Mouse (Mus musculus) left cerebral cortex, postnatal 36 days (tissue): ENCODE measurements around the gene Lin37. TPM values are rescaled to one million over a fixed set of nuclear protein-coding genes. Genes with fewer than 3 reads are reported as not detected.

Experiments used
- DNase-seq, 2 experiments: peaks; one replicate each; pipeline ENCODE4 v3.0.0; 2021 to 2022; ENCODE audit warnings: low spot score in 2 of 2, mixed read lengths in 1 of 2
- intact Hi-C: fragments of 180-260 bp; cut with DNase I; formaldehyde crosslinking; loops from one replicate; pipeline ENCODE4 v1.15.1; 2025
- total RNA-seq, 2 experiments: library from RNA; stranded (reverse); gene quantifications; 2 replicates each; pipeline ENCODE4 v1.2.3; 2021

Gene Lin37
- total RNA-seq, 2 experiments from 2014 or later = 35.9 to 45.5 TPM

- intact Hi-C loops = no loop called here
- DNase-seq = no peak
Observed at GRCm38 (mm10) chr7:30557901-30558514, 1.6 kb downstream of the Lin37 start.

GRCm38 (mm10) chr7:30556894-30557536 is 2.6 kb downstream of the Lin37 start:
- intact Hi-C loops = no loop called here
- no peak for DNase-seq

GRCm38 (mm10) chr7:30553810-30554584 is 5.6 kb downstream of the Lin37 start:
- no peak for DNase-seq
- intact Hi-C loops = no loop called here

GRCm38 (mm10) chr7:30553021-30553589 is 6.5 kb downstream of the Lin37 start:
- peak in 1 of 2 experiments; percentile 53 for DNase-seq
- intact Hi-C loops = no loop called here

GRCm38 (mm10) chr7:30552102-30553020 is 7.3 kb downstream of the Lin37 start, which contains the start of the genes Hspb6 and Proser3:
Gene Hspb6 (plus strand): TSS chr7:30552178.
Gene Proser3 (minus strand): TSS chr7:30552299.
- DNase-seq = peak; percentile 94 to 95
- intact Hi-C loops = no loop called here

GRCm38 (mm10) chr7:30551445-30552101 is 8.1 kb downstream of the Lin37 start:
- DNase-seq = no peak
- intact Hi-C loops = no loop called here

- intact Hi-C loops = no loop called here
- DNase-seq = no peak
Observed at GRCm38 (mm10) chr7:30550603-30551002, 9.0 kb downstream of the Lin37 start.

GRCm38 (mm10) chr7:30549880-30550279 is 9.8 kb downstream of the Lin37 start:
- no peak for DNase-seq
- intact Hi-C loops = no loop called here

- intact Hi-C loops = no loop called here
- no peak for DNase-seq
Observed at GRCm38 (mm10) chr7:30544327-30544726, 15.3 kb downstream of the Lin37 start.

GRCm38 (mm10) chr7:30540572-30540971 is 19.1 kb downstream of the Lin37 start:
- intact Hi-C loops = no loop called here
- no peak for DNase-seq

- intact Hi-C loops = loop anchor here (5.0 to 10.0 kb wide), 2 partner anchors 43 to 90 kb away; partner anchors contain the start of genes Aplp1 and Prodh2
- DNase-seq = peak; percentile 95 to 97
Observed at GRCm38 (mm10) chr7:30534633-30535577, 24.7 kb downstream of the Lin37 start, which contains the start of gene Arhgap33. Gene Arhgap33 (minus strand): TSS chr7:30535060.

- DNase-seq = peak in 1 of 2 experiments; percentile 57
- intact Hi-C loops = loop anchor here (10.0 kb wide), 1 partner anchor 89 kb away; the partner anchor contains the start of gene Aplp1
Observed at GRCm38 (mm10) chr7:30533941-30534632, 25.6 kb downstream of the Lin37 start.

GRCm38 (mm10) chr7:30532931-30533330 is 26.7 kb downstream of the Lin37 start:
- intact Hi-C loops = loop anchor here (10.0 kb wide), 1 partner anchor 88 kb away; the partner anchor contains the start of gene Aplp1
- no peak for DNase-seq

GRCm38 (mm10) chr7:30531291-30531815 is 28.3 kb downstream of the Lin37 start:
- peak; percentile 70 to 72 for DNase-seq
- intact Hi-C loops = loop anchor here (10.0 kb wide), 1 partner anchor 87 kb away; the partner anchor contains the start of gene Aplp1

- intact Hi-C loops = no loop called here
- no peak for DNase-seq
Observed at GRCm38 (mm10) chr7:30526981-30527380, 32.7 kb downstream of the Lin37 start.

- no peak for DNase-seq
- intact Hi-C loops = no loop called here
Observed at GRCm38 (mm10) chr7:30526399-30526798, 33.2 kb downstream of the Lin37 start.
